Mouse (Mus musculus): ENCODE measurements around the gene Slc43a3. TPM values are rescaled to one million over a fixed set of nuclear protein-coding genes. Genes with fewer than 3 reads are reported as not detected.

Slc43a3 gene
- polyA plus RNA-seq, 1 experiment from 2014 or later: 33.7 TPM

DNA sequence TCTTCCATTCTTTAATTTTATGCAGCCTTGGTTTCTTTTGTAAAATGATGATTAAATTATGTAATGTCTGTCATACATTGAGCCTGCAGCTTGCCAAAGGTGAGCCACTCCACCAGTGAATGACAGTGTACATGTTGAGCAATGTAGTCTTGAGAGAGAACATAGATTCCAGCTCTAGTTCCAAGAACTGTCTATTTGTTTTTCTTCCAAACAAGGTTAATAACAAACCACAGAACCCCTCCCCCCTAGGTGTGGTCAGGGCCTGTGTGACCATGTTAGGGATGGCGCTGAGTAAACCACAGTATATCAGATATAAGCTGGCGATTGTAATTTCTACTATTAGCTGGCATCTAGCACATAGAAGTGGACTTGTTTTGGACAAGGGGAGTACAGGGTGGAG lies 60.0 kb downstream of the Slc43a3 start:
- H3K36me3 ChIP-seq (ENCODE audit: control insufficient read depth, insufficient read depth, low read length): no peaks in the 10 kb centered on the region
- no peak overlapping the region for H3K27ac ChIP-seq (replicated peaks in 1 of 2; ENCODE audit: control insufficient read depth in 1 of 2, insufficient read depth in 1 of 2, low read depth in 2 of 2, low read length in 2 of 2)
- no peak for ATAC-seq (ENCODE audit: insufficient number of reproducible peaks, insufficient read depth, low FRiP score, low read depth)

GRCm38 (mm10) chr2:84999486-85000181 lies 63.3 kb downstream of the Slc43a3 start:
- Histone ChIP-seq H3K9ac (ENCODE audit: low read length) (no peak overlapping the region), H3K27ac (replicated peaks in 1 of 2; ENCODE audit: control insufficient read depth in 1 of 2, insufficient read depth in 1 of 2, low read depth in 2 of 2, low read length in 2 of 2) (peak overlapping the region; percentile 28 to 36; a peak in 2 of 4 replicates), H3K4me2 (ENCODE audit: low read length) (no peak overlapping the region), H3K4me1 (ENCODE audit: control insufficient read depth in 2 of 2, insufficient read depth in 2 of 2, low read length in 2 of 2) (peaks cover 8 to 11% of the 10 kb centered on the region in 2 experiments), H3K27me3 (ENCODE audit: control insufficient read depth, insufficient read depth, low read length) (no peaks in the 10 kb centered on the region), H3K9me3 (ENCODE audit: control insufficient read depth, low read length) (no peaks in the 10 kb centered on the region), H3K36me3 (ENCODE audit: control insufficient read depth, insufficient read depth, low read length) (no peaks in the 10 kb centered on the region), H3K4me3 (ENCODE audit: control insufficient read depth in 1 of 2, insufficient read depth in 1 of 2, low read depth in 1 of 2, low read length in 2 of 2) (no peak overlapping the region)
- WGBS: 69% methylated on average over 3 of the region's 3 CpGs
- ATAC-seq (ENCODE audit: insufficient number of reproducible peaks, insufficient read depth, low FRiP score, low read depth): peak; percentile 45; the same call in 1 of the 2 replicates

More for the DNA sequence above, 60.0 kb downstream of the Slc43a3 start:
- Histone ChIP-seq H3K27me3 (ENCODE audit: control insufficient read depth, insufficient read depth, low read length) (0 out of 2 replicates have a peak, but pooled peaks cover 2% of the 10 kb centered on the region), H3K4me1 (ENCODE audit: control insufficient read depth in 2 of 2, insufficient read depth in 2 of 2, low read length in 2 of 2) (no peaks in the 10 kb centered on the region; a peak in 1 of 4 replicates), H3K9me3 (ENCODE audit: control insufficient read depth, low read length) (no peaks in the 10 kb centered on the region), H3K4me3 (ENCODE audit: control insufficient read depth in 1 of 2, insufficient read depth in 1 of 2, low read depth in 1 of 2, low read length in 2 of 2) (no peak overlapping the region), H3K4me2 (ENCODE audit: low read length) (no peak overlapping the region), H3K9ac (ENCODE audit: low read length) (no peak overlapping the region)
- WGBS: 83% methylated on average over 2 of the region's 2 CpGs

GRCm38 (mm10) chr2:85001497-85001896 lies 65.1 kb downstream of the Slc43a3 start:
- Histone ChIP-seq H3K9ac (ENCODE audit: low read length) (no peak overlapping the region), H3K9me3 (ENCODE audit: control insufficient read depth, low read length) (no peaks in the 10 kb centered on the region), H3K4me3 (ENCODE audit: control insufficient read depth in 1 of 2, insufficient read depth in 1 of 2, low read depth in 1 of 2, low read length in 2 of 2) (no peak overlapping the region), H3K27ac (replicated peaks in 1 of 2; ENCODE audit: control insufficient read depth in 1 of 2, insufficient read depth in 1 of 2, low read depth in 2 of 2, low read length in 2 of 2) (peak overlapping the region; percentile 26 to 50; a peak in 2 of 4 replicates), H3K4me1 (ENCODE audit: control insufficient read depth in 2 of 2, insufficient read depth in 2 of 2, low read length in 2 of 2) (peaks cover 8 to 11% of the 10 kb centered on the region in 2 experiments), H3K4me2 (ENCODE audit: low read length) (no peak overlapping the region), H3K36me3 (ENCODE audit: control insufficient read depth, insufficient read depth, low read length) (no peaks in the 10 kb centered on the region), H3K27me3 (ENCODE audit: control insufficient read depth, insufficient read depth, low read length) (no peaks in the 10 kb centered on the region)
- no peak for ATAC-seq (ENCODE audit: insufficient number of reproducible peaks, insufficient read depth, low FRiP score, low read depth)
- 74% methylated on average over 13 of the region's 13 CpGs for WGBS

- H3K4me3 ChIP-seq (ENCODE audit: control insufficient read depth in 1 of 2, insufficient read depth in 1 of 2, low read depth in 1 of 2, low read length in 2 of 2): no peak overlapping the region
- H3K4me1 ChIP-seq (ENCODE audit: control insufficient read depth in 2 of 2, insufficient read depth in 2 of 2, low read length in 2 of 2): peaks cover 8 to 11% of the 10 kb centered on the region in 2 experiments
- H3K4me2 ChIP-seq (ENCODE audit: low read length): no peak overlapping the region
- no peaks in the 10 kb centered on the region for H3K36me3 ChIP-seq (ENCODE audit: control insufficient read depth, insufficient read depth, low read length)
- no peak overlapping the region for H3K9ac ChIP-seq (ENCODE audit: low read length)
- H3K27ac ChIP-seq (replicated peaks in 1 of 2; ENCODE audit: control insufficient read depth in 1 of 2, insufficient read depth in 1 of 2, low read depth in 2 of 2, low read length in 2 of 2): 0 out of 4 replicates have a peak overlapping the region, but pooled peaks of 1 of the 2 experiments have one; percentile 14
- no peaks in the 10 kb centered on the region for H3K27me3 ChIP-seq (ENCODE audit: control insufficient read depth, insufficient read depth, low read length)
- ATAC-seq (ENCODE audit: insufficient number of reproducible peaks, insufficient read depth, low FRiP score, low read depth): 0 out of 2 replicates have a peak, but pooled peaks have one; percentile 18
- WGBS: 33% methylated on average over 8 of the region's 8 CpGs
- H3K9me3 ChIP-seq (ENCODE audit: control insufficient read depth, low read length): no peaks in the 10 kb centered on the region
These were observed 66.2 kb downstream of the Slc43a3 start for GRCm38 (mm10) chr2:85002575-85002974.

- ATAC-seq (ENCODE audit: insufficient number of reproducible peaks, insufficient read depth, low FRiP score, low read depth): no peak
- Histone ChIP-seq H3K9me3 (ENCODE audit: control insufficient read depth, low read length) (no peaks in the 10 kb centered on the region), H3K4me3 (ENCODE audit: control insufficient read depth in 1 of 2, insufficient read depth in 1 of 2, low read depth in 1 of 2, low read length in 2 of 2) (no peak overlapping the region), H3K4me1 (ENCODE audit: control insufficient read depth in 2 of 2, insufficient read depth in 2 of 2, low read length in 2 of 2) (peaks cover 8 to 11% of the 10 kb centered on the region in 2 experiments), H3K4me2 (ENCODE audit: low read length) (no peak overlapping the region), H3K27ac (replicated peaks in 1 of 2; ENCODE audit: control insufficient read depth in 1 of 2, insufficient read depth in 1 of 2, low read depth in 2 of 2, low read length in 2 of 2) (no peak overlapping the region), H3K36me3 (ENCODE audit: control insufficient read depth, insufficient read depth, low read length) (no peaks in the 10 kb centered on the region), H3K27me3 (ENCODE audit: control insufficient read depth, insufficient read depth, low read length) (no peaks in the 10 kb centered on the region), H3K9ac (ENCODE audit: low read length) (no peak overlapping the region)
- WGBS: 81% methylated on average over 4 of the region's 4 CpGs
These were observed 68.0 kb downstream of the Slc43a3 start for GRCm38 (mm10) chr2:85004341-85004740.

- Histone ChIP-seq H3K4me3 (ENCODE audit: control insufficient read depth in 1 of 2, insufficient read depth in 1 of 2, low read depth in 1 of 2, low read length in 2 of 2) (no peak overlapping the region), H3K9ac (ENCODE audit: low read length) (no peak overlapping the region), H3K27ac (replicated peaks in 1 of 2; ENCODE audit: control insufficient read depth in 1 of 2, insufficient read depth in 1 of 2, low read depth in 2 of 2, low read length in 2 of 2) (no peak overlapping the region), H3K36me3 (ENCODE audit: control insufficient read depth, insufficient read depth, low read length) (no peaks in the 10 kb centered on the region), H3K4me2 (ENCODE audit: low read length) (no peak overlapping the region), H3K4me1 (ENCODE audit: control insufficient read depth in 2 of 2, insufficient read depth in 2 of 2, low read length in 2 of 2) (peaks cover 14 to 18% of the 10 kb centered on the region in 2 experiments), H3K9me3 (ENCODE audit: control insufficient read depth, low read length) (no peaks in the 10 kb centered on the region), H3K27me3 (ENCODE audit: control insufficient read depth, insufficient read depth, low read length) (no peaks in the 10 kb centered on the region)
- 62% methylated on average over 7 of the region's 7 CpGs for WGBS
- ATAC-seq (ENCODE audit: insufficient number of reproducible peaks, insufficient read depth, low FRiP score, low read depth): no peak
These were observed 70.2 kb downstream of the Slc43a3 start for GRCm38 (mm10) chr2:85006600-85006999.

DNA sequence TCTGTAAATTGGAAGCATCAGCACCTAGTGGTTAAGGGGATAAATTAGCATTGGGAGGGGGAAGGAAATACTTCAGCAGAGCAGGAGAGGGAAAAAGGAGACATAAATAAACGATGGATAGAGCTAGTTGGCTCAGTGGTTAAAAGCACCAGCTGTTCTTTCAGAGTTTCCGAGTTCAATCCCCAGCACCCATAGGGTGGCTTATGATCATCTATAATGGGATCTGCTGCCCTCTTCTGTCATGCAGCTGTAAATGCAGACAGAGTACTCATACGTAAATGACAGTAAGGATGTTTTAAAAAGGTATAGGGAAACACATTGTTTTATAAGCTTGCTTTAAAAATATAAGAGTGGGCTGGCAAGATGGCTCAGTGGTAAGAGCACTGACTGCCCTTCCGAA lies 71.3 kb downstream of the Slc43a3 start:
- Histone ChIP-seq H3K4me3 (ENCODE audit: control insufficient read depth in 1 of 2, insufficient read depth in 1 of 2, low read depth in 1 of 2, low read length in 2 of 2) (no peak overlapping the region), H3K4me1 (ENCODE audit: control insufficient read depth in 2 of 2, insufficient read depth in 2 of 2, low read length in 2 of 2) (peaks cover 24 to 25% of the 10 kb centered on the region in 2 experiments), H3K36me3 (ENCODE audit: control insufficient read depth, insufficient read depth, low read length) (no peaks in the 10 kb centered on the region), H3K27me3 (ENCODE audit: control insufficient read depth, insufficient read depth, low read length) (no peaks in the 10 kb centered on the region), H3K9me3 (ENCODE audit: control insufficient read depth, low read length) (no peaks in the 10 kb centered on the region), H3K9ac (ENCODE audit: low read length) (no peak overlapping the region), H3K4me2 (ENCODE audit: low read length) (no peak overlapping the region), H3K27ac (replicated peaks in 1 of 2; ENCODE audit: control insufficient read depth in 1 of 2, insufficient read depth in 1 of 2, low read depth in 2 of 2, low read length in 2 of 2) (no peak overlapping the region)
- WGBS: 34% methylated on average over 4 of the region's 4 CpGs
- ATAC-seq (ENCODE audit: insufficient number of reproducible peaks, insufficient read depth, low FRiP score, low read depth): no peak
